Mouse (Mus musculus) adrenal gland, postnatal 36 days (tissue): ENCODE measurements around the gene 1110032A03Rik. TPM values are rescaled to one million over a fixed set of nuclear protein-coding genes. Genes with fewer than 3 reads are reported as not detected.
A peak's percentile ranks its signal among the peaks of the same experiment; 100 is the strongest.

Source experiments
- DNase-seq, 2 experiments: peaks; one replicate each; pipeline ENCODE4 v3.0.0; 2021; ENCODE audit warnings: mixed read lengths in 1 of 2
- long read RNA-seq, 2 experiments: library from polyadenylated mRNA; stranded (forward); transcript quantifications; one replicate each; pipeline ENCODE4 v2.0.0; 2021; ENCODE audit warnings: borderline sequencing depth in 2 of 2
- total RNA-seq, 2 experiments: library from RNA; stranded (reverse); gene quantifications; 2 replicates each; pipeline ENCODE4 v1.2.3; 2021

Gene 1110032A03Rik
- total RNA-seq: 10 to 100 TPM; 34.9 to 44.5 TPM
- long read RNA-seq, experiment 1, transcript 1110032A03Rik-201 (4 exons, 2,082 nt): major isoform, 25 of 32 reads
- long read RNA-seq, experiment 1, partial matches to known transcripts: 2 of 32 reads
- long read RNA-seq, experiment 1, other reads (novel, unspliced or antisense): 5 of 32 reads
- long read RNA-seq, experiment 2, transcript 1110032A03Rik-201 (4 exons, 2,082 nt): major isoform, 17 of 26 reads
- long read RNA-seq, experiment 2, partial matches to known transcripts: 5 of 26 reads
- long read RNA-seq, experiment 2, other reads (novel, unspliced or antisense): 4 of 26 reads

- DNase-seq: peak; percentile 91 to 92
Observed at GRCm38 (mm10) chr9:50774991-50775612, at the start of gene 1110032A03Rik, which contains the start of gene Alg9. Gene 1110032A03Rik (minus strand): TSS chr9:50775520. Gene Alg9 (plus strand): TSS chr9:50775019.

DNA sequence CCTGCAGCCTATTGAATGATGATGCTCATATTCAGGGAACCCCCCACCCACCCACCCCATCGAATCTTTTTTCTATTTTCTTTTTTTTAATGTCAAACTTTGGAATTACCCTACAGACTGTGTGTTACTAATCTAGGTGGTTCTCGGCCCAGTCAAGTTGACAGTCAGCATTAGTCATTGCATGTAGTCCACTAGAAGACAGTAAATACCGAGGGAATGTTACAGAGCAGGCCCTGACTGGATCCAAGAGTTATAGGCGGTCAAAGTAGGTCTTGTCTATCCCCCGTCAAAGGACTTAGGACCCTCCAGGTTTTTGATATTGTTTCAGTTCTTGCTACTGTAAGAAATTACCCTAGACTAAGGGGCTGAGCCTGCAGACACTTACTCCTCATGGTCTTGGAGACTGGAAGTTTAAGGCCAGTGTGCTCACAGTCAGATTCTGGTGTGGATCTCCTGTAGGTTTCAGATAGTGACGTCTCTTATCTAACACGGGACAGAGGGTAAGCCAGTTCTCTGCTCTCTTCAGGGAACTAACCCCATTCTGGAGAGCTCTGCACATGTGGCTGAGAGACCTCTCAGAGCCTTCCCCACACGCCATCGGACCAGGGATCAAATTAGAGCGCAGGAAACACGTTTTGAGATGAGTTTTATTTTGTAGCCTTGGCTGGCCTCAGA lies 48.6 kb upstream of the 1110032A03Rik start:
- no peak for DNase-seq

DNA sequence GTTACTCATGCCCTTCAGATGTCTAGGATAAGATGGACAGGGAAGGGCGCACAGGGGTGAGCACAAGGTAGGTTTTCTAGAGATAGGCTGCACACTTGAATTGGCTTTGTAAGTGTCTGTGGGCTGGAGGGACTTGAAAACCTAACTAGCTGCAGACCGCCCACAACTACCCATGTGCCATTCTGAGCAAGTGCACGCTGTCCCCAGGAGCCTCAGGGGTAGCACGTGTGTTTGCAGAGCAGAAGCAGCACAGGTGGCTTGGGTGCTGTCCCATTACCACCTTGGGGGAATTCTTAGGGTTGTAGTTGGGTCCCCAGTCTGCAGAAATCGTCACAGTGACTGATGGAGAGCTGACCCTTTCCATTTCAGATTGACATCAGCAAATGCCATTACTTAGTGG lies 46.9 kb upstream of the 1110032A03Rik start:
- no peak for DNase-seq

GRCm38 (mm10) chr9:50821651-50822050 lies 46.3 kb upstream of the 1110032A03Rik start:
- no peak for DNase-seq

GRCm38 (mm10) chr9:50819716-50820115 lies 44.4 kb upstream of the 1110032A03Rik start:
- no peak for DNase-seq

DNA sequence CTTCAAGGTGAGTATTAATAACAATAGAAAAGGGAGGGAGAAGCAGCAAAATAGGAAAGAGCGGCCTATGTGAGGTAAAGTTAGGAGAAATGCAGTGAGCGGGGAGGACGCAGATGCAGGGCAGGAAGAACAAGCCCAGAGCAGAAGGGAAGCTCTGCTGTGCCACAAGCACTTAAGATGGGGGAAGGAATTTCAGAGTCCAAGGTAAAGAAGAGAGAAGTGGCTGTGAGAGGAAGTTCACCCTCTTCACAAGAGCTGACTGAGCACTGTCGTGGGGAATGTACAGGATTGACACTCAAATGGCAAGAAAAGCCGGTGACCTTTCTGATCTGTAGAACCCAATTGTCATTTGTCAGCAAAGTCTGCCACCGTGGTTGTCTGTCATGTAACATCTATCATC lies 42.7 kb upstream of the 1110032A03Rik start:
- no peak for DNase-seq

GRCm38 (mm10) chr9:50816512-50816911 lies 41.2 kb upstream of the 1110032A03Rik start:
- no peak for DNase-seq

GRCm38 (mm10) chr9:50815666-50816065 lies 40.3 kb upstream of the 1110032A03Rik start:
- DNase-seq: no peak

DNA sequence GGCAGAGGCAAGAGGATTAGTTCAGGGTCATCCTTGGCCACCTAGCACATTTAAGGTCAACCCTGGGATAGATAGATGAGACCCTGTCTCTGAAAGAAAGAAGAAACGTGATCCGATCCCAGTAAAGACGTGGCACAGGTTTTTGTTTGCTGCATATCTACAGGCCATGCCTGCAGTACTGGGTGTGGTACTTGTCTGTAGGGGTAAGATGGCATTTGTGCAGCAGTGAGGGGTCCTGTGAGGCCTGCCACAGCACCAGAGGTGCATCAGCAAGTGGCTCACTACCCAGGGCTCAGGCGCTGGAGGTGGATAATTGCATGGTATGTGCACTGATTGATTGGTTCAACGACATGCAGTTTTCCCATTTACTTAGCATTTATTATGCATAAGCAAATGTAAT lies 38.5 kb upstream of the 1110032A03Rik start:
- DNase-seq: no peak

DNA sequence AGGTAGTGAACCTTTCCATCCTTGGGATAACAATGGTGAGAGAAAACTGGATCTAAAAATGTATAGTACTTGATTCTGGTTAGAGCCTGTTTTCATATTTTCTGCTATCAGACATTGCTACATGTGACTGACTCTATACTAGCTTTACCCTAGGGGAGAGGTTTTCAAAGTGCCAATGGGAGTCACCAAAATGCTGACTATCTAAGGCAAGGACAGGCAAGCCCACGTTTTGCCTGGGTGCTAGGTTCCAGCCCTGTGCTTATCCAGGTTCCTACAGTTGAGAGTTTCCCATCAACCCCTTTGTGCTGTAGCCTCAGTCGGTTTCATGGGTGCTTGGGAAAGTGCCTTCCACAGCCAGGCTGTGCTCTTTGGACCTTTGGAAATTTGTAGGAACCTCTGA lies 36.4 kb upstream of the 1110032A03Rik start:
- DNase-seq: no peak

DNA sequence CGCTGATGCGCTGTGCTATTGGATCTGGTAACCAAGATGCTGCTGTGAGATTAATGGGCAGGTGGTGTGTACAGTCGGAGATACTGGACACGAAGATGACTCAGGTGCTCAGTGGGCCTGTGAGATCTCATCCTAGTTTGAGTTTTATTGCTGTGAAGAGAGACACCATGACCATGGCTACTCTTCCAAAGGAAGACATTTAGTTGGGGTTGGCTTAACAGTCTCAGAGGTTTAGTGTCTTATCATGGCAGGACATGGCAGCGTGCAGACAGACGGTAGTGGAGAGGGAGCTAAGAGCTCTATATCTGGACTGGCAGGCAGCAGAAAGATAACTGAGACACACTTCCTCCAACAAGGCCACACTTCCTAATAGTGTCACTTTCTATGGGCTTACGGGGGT lies 35.9 kb upstream of the 1110032A03Rik start:
- DNase-seq: no peak

- peak in 1 of 2 experiments; percentile 29 for DNase-seq
Observed at GRCm38 (mm10) chr9:50809146-50809545, 33.8 kb upstream of the 1110032A03Rik start.

DNA sequence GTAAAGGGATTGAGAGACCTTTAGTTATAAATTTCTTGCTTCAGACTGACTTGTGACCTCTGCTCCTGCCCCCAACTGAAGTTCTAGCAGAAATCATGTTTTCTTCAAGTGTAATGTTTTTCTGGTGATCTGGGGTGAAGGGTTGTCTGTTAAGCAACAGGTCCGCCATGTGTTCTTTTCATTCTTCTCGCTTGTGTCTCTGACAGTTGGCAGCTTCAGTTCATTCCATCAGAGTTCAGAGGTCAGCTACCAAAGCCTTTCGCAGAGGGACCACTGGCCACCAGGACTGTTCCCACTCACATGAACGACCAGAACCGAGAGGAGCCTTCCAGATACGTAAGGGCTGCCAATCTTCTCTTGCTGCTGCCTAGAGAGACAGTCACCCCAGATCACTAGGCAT lies 33.2 kb upstream of the 1110032A03Rik start:
- peak in 1 of 2 experiments; percentile 12 for DNase-seq

GRCm38 (mm10) chr9:50803055-50803671 lies 27.8 kb upstream of the 1110032A03Rik start:
- DNase-seq: no peak

- peak; percentile 32 to 54 for DNase-seq
Observed at GRCm38 (mm10) chr9:50800985-50801384, 25.7 kb upstream of the 1110032A03Rik start.

DNA sequence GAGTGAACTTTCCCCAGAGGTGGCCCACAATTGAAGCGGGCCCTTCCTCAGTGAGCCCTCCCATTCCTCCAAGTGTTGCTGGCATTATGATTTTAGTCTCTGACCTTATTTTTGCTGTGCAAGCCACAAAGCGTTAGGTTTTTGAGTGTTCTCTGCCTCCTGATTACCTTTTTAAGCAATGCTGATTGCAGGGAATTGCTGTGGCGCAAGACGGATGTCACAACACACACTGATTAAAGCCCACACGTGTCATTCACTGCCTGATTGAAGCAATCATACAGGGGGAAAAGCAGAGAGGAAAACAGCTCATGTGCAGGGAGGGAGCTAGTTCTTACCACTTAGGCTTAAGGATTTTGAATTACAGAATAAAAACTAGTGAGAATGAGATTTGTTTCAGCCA lies 23.0 kb upstream of the 1110032A03Rik start:
- DNase-seq: peak; percentile 23 to 66

GRCm38 (mm10) chr9:50797641-50798040 lies 22.3 kb upstream of the 1110032A03Rik start:
- no peak for DNase-seq

- peak in 1 of 2 experiments; percentile 15 for DNase-seq
Observed at GRCm38 (mm10) chr9:50796776-50797175, 21.5 kb upstream of the 1110032A03Rik start.

DNA sequence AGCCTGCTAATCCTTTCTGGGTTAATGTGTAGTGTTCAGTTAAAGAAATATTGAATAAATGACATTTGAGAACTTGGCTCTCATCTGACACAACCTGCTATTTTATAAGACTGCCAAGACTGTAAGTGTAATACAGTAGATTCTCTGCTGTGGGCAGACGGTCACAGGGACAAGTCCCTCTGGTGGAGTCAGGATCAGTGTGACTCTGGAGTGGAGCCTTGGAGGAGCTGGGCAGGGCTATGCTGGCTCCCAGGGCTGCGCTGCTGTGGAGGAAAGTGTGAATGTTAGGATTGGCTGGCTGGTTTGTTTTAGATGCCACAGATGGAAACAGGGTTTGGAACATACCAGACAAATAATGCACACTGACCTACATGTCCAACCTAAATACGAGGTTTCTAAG lies 19.9 kb upstream of the 1110032A03Rik start:
- peak in 1 of 2 experiments; percentile 16 for DNase-seq

GRCm38 (mm10) chr9:50782155-50782554 lies 6.8 kb upstream of the 1110032A03Rik start:
- peak; percentile 31 to 32 for DNase-seq

- no peak for DNase-seq
Observed at GRCm38 (mm10) chr9:50776162-50776760, 941 bp upstream of the 1110032A03Rik start.

- DNase-seq: peak in 1 of 2 experiments; percentile 16
Observed at GRCm38 (mm10) chr9:50775662-50776126, 374 bp upstream of the 1110032A03Rik start.
